Mouse (Mus musculus) ovary, postnatal 10 days (tissue): Measurements from ENCODE around the gene Erf.
A peak's percentile ranks its signal among the peaks of the same experiment; 100 is the strongest.

Source experiments
- DNase-seq: peaks from one replicate; pipeline ENCODE4 v3.0.0; 2022; ENCODE audit warnings: low spot score

Gene Erf

DNA sequence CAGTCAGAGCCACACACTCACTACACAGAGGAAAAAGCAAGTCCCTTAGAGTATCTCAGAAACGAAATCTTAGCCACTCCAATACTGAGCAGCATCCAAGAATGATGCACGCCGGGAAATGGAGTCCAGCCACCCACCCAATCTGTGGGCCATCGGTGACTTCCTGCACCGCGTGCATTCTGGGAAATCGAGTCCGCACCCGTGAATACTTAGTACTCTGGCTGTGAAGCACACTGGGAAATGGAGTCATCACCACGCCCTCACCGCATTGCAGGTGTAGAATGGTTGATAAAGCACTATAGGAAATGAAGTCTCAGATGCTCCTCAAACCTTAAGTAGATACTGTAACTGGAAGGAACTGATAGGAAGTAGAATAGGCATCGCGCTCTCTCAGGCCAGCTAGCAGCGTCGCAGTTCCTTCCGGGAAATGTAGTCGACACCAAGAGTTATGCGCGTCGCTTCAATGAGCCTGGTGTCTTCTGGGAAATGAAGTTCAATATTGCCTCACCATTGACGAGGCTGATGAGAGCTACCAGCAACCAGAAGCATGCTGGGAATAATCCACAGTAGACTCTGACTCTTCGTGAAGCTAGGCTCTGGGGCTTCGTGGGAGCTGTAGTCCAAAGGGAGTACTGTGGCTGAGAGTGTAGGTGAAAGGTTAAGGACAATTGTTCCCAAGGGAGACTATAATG, 12.4 kb downstream of the Erf start:
- peak; percentile 85 for DNase-seq

DNA sequence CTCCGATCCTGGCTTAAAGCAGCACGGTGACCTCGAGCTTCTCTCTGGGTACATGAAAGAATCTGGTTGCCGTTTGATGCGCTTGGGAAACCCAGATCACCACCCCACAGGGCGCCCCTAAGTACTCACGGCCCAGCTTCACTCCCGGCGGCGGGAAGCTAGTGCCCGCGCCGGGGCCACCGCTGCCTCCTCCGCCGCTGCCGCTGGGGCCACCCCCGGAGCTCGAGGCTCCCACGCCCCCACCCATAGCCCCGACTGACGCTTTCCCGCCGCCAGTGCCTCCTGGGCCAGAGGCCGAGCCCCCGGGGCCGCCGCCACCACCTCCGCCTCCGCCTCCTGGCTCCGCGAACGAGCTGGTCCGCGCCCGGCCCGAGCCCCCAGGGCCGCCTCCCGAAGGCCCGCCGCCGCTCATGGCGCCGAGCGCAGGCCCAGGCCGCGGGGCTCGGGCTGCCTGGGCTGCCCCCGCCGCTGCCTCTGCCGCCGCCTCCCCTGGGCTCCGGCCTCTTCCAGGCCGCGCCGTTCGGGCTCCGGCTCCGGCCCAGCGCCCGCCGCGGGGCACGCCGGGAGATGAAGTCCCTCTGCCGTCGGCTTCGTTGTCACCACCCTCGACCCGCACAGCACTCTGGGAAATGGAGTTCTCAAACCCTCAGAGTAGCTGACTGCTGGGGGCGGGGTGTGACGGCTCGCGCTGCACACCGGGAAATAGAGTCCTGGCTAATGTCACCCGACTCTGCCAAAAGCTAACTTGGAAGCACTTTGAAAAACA, 13.1 kb downstream of the Erf start, which contains the start of gene Gsk3a:
Gene Gsk3a (minus strand): TSS at position 603 of the 766 bp plus-strand sequence.
- DNase-seq, result no peak

DNA sequence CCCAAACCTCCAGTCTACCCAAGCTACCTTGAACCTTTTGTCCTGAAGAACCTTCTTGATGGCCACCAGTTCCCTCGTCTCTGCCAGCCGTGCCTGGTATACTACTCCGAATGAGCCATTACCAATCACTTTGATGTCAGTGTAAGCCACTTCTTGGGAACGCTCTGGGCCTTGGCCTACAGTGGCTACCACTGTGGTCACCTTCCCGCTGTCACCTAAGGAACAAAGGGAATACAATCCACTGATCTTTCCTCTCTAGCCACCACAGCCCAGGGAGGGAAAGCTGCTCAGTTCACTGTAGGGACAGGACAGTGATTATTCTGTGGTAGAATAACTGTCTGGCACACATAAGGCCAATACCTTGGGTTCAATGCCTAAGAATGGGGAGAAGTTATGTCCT, 15.0 kb downstream of the Erf start:
- no peak for DNase-seq

GRCm38 (mm10) chr7:25233061-25233460, 17.5 kb downstream of the Erf start:
- DNase-seq, result no peak

GRCm38 (mm10) chr7:25232101-25232648, 18.4 kb downstream of the Erf start:
- no peak for DNase-seq

GRCm38 (mm10) chr7:25230690-25231285, 19.8 kb downstream of the Erf start:
- no peak for DNase-seq

DNA sequence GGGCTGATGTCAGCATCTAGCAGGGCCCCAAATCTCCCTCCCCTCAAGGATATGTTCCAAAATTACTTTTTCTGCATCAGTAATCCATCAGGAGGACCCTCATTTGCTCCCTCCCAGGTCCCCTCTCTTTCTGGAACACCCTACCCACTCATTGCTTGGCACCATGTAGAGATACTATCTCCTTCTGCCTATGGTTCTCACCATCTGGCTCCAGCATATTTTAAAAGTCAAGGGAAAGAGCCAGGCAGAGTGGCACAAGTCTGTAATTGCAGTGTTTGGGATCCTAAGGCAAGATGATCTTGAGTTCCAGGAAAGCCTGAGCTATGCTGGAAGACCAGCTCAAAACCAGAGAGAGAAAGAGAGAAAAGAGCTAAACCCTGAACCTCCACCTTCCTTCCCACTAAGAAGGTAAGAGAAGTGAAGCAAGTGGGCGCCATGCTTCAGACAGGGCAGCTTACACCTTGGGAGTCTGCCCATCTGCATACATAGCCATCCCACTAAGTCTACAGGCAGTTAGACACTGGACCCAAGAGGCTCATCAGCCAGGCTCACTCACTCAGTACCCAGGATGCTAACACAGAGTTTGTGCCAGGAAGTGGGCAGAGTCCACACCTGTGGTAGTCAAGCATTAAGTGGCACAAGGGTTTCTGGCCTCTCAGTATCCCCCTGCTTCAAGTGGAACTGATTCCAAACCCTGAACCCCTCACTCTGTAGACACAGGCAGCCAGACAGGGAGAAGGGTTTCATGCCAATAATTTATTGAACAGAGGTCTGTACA, 22.8 kb downstream of the Erf start:
- no peak for DNase-seq

DNA sequence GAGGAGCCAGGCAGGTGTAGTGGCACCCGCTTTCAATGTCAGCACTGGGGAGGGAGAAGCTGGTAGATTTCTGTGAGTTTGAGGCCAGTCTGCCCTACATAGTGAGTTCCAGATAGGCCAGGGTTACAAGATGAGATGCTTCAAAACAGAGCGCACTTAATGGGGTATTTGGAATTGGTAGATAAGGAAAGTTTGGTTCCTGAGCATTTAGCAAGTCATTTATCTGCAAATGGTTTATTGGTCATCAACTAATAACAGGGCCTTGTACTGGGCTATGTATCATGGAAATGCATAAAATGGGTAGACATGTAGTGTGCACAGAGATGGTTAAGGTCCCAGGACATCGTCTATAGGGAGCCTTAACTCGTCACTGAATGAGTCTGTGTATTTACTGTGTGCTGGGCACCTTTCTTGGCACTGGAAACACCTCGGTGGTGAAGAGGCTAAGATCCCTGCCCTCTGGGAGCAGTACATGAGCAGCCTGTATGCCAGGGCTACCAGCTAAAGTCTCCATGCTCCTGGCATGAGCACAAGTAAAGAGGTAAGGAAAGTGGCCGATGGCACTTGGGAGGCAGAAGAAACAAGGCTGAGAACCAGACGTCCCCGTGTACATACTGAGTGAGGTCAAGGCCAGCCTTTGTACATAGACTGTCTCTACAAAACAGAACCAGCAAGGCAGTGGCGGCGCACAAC, 28.1 kb downstream of the Erf start:
- DNase-seq, result no peak

DNA sequence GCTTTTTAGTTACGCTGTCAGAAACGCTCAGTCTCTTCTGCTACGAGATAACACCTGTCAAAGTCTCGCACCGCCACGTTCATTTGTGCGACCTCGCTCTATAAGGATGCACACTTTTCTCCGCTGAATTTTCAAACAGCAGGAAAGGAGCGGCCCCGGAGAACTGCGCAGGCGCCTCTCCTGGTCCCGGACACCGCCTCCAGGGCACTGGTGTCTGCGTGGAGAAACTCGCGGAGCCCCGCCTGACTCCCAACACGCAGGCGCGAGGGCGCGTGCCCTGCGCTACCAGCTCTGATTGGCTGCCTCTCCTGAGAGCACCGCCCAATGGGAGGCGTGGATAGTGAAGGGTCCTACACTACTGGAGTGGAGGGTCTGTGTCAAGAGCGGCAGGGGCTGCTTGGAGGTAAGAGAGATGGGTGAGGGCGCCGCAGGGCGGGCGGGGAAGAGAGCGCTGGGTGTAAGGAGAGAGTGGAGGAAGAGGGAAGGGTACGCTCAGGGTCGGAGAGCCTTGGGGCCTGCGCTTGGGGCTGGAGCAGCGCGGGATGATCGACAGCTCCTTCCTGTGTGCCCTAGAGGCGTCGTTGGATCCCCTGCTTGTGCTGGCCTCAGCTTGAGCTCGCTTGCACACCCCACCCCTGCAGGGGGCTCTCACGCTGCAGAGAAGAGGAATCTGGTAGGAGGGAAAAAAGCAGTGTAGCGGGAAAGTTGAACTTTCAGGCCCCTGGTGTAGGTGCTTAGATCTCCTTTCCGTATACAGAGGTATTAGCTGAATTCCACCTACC, 29.3 kb downstream of the Erf start, which contains the start of gene Zfp526:
Gene Zfp526 (plus strand): TSS at position 324 of the 782 bp plus-strand sequence.
- peak; percentile 93 for DNase-seq

- no peak for DNase-seq
Observed at GRCm38 (mm10) chr7:25220457-25221101, 30.0 kb downstream of the Erf start, which contains the start of gene Dedd2. Gene Dedd2, minus strand, starts transcription at chr7:25220615.

GRCm38 (mm10) chr7:25219756-25220456, 30.7 kb downstream of the Erf start:
- peak; percentile 81 for DNase-seq

DNA sequence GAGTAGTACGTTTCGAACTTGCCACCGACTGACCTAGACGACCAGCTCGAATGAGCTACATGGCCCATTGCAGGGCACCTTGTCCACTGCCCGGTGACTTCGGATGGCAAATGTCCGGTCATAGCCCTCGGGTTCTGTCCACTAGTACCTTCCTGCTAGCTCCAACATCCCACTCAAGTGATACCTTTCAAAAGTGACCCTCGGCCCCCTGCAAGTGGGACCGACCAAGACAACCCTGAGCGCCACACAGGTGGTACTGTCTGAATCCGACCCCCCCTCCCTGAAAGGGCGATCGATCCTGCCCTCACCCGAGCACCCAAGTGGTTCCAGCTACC, 31.2 kb downstream of the Erf start:
- no peak for DNase-seq

DNA sequence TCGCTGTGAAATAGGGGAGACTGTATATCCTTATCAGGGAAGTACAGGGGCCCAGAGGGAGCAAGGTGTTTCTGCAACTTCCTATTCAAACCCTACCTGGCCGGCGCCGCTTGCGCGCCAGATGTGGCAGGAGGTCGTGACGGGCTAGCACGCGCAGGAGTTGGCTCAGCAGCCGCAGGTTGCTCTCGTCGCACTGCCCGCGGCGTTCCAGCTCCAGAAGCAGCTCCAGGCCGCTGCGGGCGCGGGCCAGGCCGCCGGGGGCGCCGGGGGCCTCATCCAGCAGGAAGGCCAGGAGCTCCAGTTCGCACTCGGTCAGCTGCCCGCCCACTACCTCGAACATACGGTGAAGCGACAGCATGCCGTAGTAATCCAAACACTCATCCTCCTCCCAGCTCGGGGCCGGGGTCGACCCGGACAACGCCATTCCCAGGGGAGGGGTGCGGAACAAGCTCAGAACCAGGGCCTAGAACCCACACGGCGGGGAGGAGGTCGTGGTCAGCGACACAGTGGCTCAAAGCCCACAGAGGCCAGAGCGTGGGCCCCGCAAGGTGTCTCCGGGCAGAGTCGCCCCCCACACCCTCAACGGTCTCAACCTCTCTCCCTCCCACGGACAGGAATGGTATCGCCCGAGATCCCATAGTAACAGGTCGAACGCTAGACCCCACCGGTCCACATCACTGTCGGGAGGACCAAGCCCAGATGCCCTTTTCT, 31.7 kb downstream of the Erf start:
- peak; percentile 24 for DNase-seq

- DNase-seq, result no peak
Observed at GRCm38 (mm10) chr7:25217653-25218395, 32.7 kb downstream of the Erf start.

GRCm38 (mm10) chr7:25214172-25214571, 36.4 kb downstream of the Erf start:
- DNase-seq, result no peak

DNA sequence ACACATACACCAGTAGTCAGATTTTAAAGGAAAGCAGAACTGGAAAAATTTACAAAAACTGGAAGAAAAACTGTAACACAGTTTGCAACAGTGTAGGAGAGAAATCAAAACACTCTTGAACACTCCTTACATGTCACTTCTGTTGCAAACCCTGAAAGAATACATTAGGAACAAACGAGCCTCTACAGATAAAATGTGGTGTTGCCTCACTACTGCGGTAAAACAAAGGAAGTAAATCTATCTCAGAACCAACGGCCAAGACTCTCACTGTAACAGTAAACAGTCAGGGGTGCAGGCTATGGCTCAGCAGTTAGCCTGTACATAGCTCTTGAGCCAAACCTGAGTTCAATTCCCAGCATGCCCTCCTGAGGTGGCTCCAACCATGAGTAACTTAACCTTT, 37.5 kb downstream of the Erf start:
- DNase-seq, result no peak

GRCm38 (mm10) chr7:25210482-25210881, 40.1 kb downstream of the Erf start:
- no peak for DNase-seq

DNA sequence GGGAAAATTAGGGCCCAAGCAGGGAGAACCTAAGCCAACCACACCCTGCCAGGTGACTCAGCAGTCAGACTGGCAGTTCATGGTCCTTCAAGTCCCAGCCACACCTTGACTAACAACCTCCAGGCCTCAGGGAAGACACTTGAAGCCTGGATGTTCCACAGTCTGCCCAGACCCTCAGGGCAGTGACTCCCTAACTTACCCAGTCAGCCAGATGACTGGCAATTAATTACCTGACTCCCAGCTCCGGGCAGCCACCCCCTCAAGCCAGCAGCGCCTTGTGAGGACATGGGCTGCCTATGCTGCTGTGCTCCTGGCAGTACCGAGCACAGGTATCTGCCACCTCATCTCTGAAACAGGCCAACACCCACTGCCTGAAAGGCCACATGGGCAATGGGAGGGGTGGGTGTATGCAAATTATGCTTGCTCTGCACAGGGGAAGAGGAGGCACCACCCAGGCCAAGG, 41.4 kb downstream of the Erf start:
- no peak for DNase-seq
